Mouse (Mus musculus) lung, embryonic 14.5 days (tissue): ENCODE results near the gene Timm13. TPM values are rescaled to one million over a fixed set of nuclear protein-coding genes. Genes with fewer than 3 reads are reported as not detected.

Experiments used
- ATAC-seq: fragments of 200-750 bp; cut with Nextera tagmentation; 2 replicates; pipeline ENCODE4 v1.8.0; 2017; ENCODE audit warnings: mild to moderate bottlenecking, moderate TSS enrichment, moderate library complexity; ENCODE audit not compliant: insufficient read depth
- DNase-seq: peaks from one replicate; pipeline ENCODE4 v3.0.0-alpha.2; 2015
- H3K27ac ChIP-seq: fragments of 300-500 bp; sonication (generic); 2 replicates; pipeline ENCODE4 v1.5.1; 2014; ENCODE audit warnings: low read depth, mild to moderate bottlenecking, moderate library complexity
- H3K27me3 ChIP-seq: fragments of 300-500 bp; sonication (generic); 2 replicates; pipeline ENCODE4 v1.6.1; 2014; ENCODE audit warnings: low read length, control low read depth; ENCODE audit not compliant: insufficient read depth
- H3K36me3 ChIP-seq: fragments of 300-500 bp; sonication (generic); 2 replicates; pipeline ENCODE4 v1.6.1; 2014; ENCODE audit warnings: control low read depth; ENCODE audit not compliant: insufficient read depth
- H3K4me1 ChIP-seq: fragments of 300-500 bp; sonication (generic); 2 replicates; pipeline ENCODE4 v1.6.1; 2014; ENCODE audit warnings: antibody characterized with exemption, control low read depth; ENCODE audit not compliant: insufficient read depth
- H3K4me2 ChIP-seq: fragments of 300-500 bp; sonication (generic); 2 replicates; pipeline ENCODE4 v1.6.1; 2014; ENCODE audit warnings: mild to moderate bottlenecking
- H3K4me3 ChIP-seq: fragments of 300-500 bp; sonication (generic); 2 replicates; pipeline ENCODE4 v1.5.1; 2014; ENCODE audit warnings: low read depth, low read length
- H3K9ac ChIP-seq: fragments of 300-500 bp; sonication (generic); 2 replicates; pipeline ENCODE4 v1.6.1; 2014
- H3K9me3 ChIP-seq: fragments of 300-500 bp; sonication (generic); 2 replicates; pipeline ENCODE4 v1.6.1; 2016; ENCODE audit warnings: low read depth, low read length, control low read depth
- CTCF ChIP-seq: IDR thresholded peaks from 2 replicates; pipeline ENCODE4 v1.5.1; 2016; ENCODE audit warnings: antibody characterized with exemption, low read depth
- WGBS: fragments of 180-500 bp; shearing (Covaris S2); extraction: QIAGEN DNeasy Blood & Tissue Kit; methylation state at CpG from one replicate; pipeline ENCODE4 v1.1.7; 2014; 5-methylcytosine and 5-hydroxymethylcytosine counted together
- polyA plus RNA-seq: library from polyadenylated mRNA; unstranded; fragments of >200 nt; fragmentation: Nextera tagmentation; extraction: Ambion mirVana; gene quantifications from 2 replicates; pipeline ENCODE4 v1.2.1, GENCODE M21; 2014

Gene Timm13
- polyA plus RNA-seq, 1 experiment from 2014 or later = 321 TPM

- H3K36me3 ChIP-seq = peaks cover 75% of the 10 kb centered on the region
- no peaks in the 10 kb centered on the region for H3K27me3 ChIP-seq
- no peak for TF ChIP-seq CTCF
- 92% methylated on average over 10 of the region's 10 CpGs for WGBS
- H3K9me3 ChIP-seq = no peaks in the 10 kb centered on the region
- no peak for ATAC-seq
- DNase-seq = no peak
- H3K4me1 ChIP-seq = peaks cover 3% of the 10 kb centered on the region; the same call in 1 of the 2 replicates
- H3K4me3 ChIP-seq = no peak overlapping the region
- no peak overlapping the region for H3K4me2 ChIP-seq
- no peak overlapping the region for H3K27ac ChIP-seq
- H3K9ac ChIP-seq = no peak overlapping the region
These were observed 2.5 kb upstream of the Timm13 start for GRCm38 (mm10) chr10:80903282-80903681.

- TF ChIP-seq CTCF = no peak
- no peaks in the 10 kb centered on the region for H3K27me3 ChIP-seq
- no peak overlapping the region for H3K9ac ChIP-seq
- H3K27ac ChIP-seq = no peak overlapping the region
- DNase-seq (no peak), ATAC-seq (no peak)
- no peak overlapping the region for H3K4me3 ChIP-seq
- WGBS = 90% methylated on average over 9 of the region's 9 CpGs
- no peaks in the 10 kb centered on the region for H3K9me3 ChIP-seq
- peaks cover 67% of the 10 kb centered on the region for H3K36me3 ChIP-seq
- no peak overlapping the region for H3K4me2 ChIP-seq
- H3K4me1 ChIP-seq = peaks cover 8% of the 10 kb centered on the region
These were observed 1.6 kb upstream of the Timm13 start for GRCm38 (mm10) chr10:80902273-80902940.

- Histone ChIP-seq H3K36me3 (peaks cover 65% of the 10 kb centered on the region), H3K9me3 (no peaks in the 10 kb centered on the region), H3K27me3 (no peaks in the 10 kb centered on the region), H3K9ac (peak overlapping the region; percentile 20; the same call in 1 of the 2 replicates), H3K27ac (peak overlapping the region; percentile 32; the same call in 1 of the 2 replicates), H3K4me1 (peaks cover 8% of the 10 kb centered on the region), H3K4me3 (no peak overlapping the region), H3K4me2 (peak overlapping the region; percentile 45)
- no peak for ATAC-seq
- WGBS = 81% methylated on average over 19 of the region's 19 CpGs
- peak; percentile 7 for DNase-seq
- TF ChIP-seq CTCF = no peak
These were observed 872 bp upstream of the Timm13 start for GRCm38 (mm10) chr10:80901409-80902272.

- WGBS = 14% methylated on average over 25 of the region's 25 CpGs
- Histone ChIP-seq H3K4me1 (peaks cover 8% of the 10 kb centered on the region), H3K4me3 (peak overlapping the region; percentile 91), H3K36me3 (peaks cover 47% of the 10 kb centered on the region), H3K27ac (no peak overlapping the region; the same call in 1 of the 2 replicates), H3K27me3 (no peaks in the 10 kb centered on the region), H3K4me2 (peak overlapping the region; percentile 80), H3K9me3 (no peaks in the 10 kb centered on the region), H3K9ac (peak overlapping the region; percentile 77)
- ATAC-seq = no peak
- TF ChIP-seq CTCF = no peak
- no peak for DNase-seq
These were observed 1.0 kb downstream of the Timm13 start for GRCm38 (mm10) chr10:80899591-80900317.

GRCm38 (mm10) chr10:80899074-80899473, 1.7 kb downstream of the Timm13 start:
- 82% methylated on average over 8 of the region's 8 CpGs for WGBS
- Histone ChIP-seq H3K4me2 (peak overlapping the region; percentile 80), H3K4me1 (peaks cover 8% of the 10 kb centered on the region), H3K27ac (no peak overlapping the region), H3K9me3 (no peaks in the 10 kb centered on the region), H3K36me3 (peaks cover 40% of the 10 kb centered on the region), H3K27me3 (no peaks in the 10 kb centered on the region), H3K4me3 (peak overlapping the region; percentile 91), H3K9ac (no peak overlapping the region)
- no peak for TF ChIP-seq CTCF
- ATAC-seq (no peak), DNase-seq (no peak)

GRCm38 (mm10) chr10:80897861-80898510, 2.8 kb downstream of the Timm13 start:
- ATAC-seq = no peak
- Histone ChIP-seq H3K4me3 (0 out of 2 replicates have a peak overlapping the region, but pooled peaks have one; percentile 15), H3K9me3 (no peaks in the 10 kb centered on the region), H3K9ac (no peak overlapping the region; the same call in 1 of the 2 replicates), H3K27me3 (no peaks in the 10 kb centered on the region), H3K4me2 (peak overlapping the region; percentile 40; the same call in 1 of the 2 replicates), H3K36me3 (peaks cover 29% of the 10 kb centered on the region), H3K4me1 (peaks cover 8% of the 10 kb centered on the region), H3K27ac (no peak overlapping the region)
- DNase-seq = peak; percentile 37
- TF ChIP-seq CTCF = no peak
- WGBS = 29% methylated on average over 41 of the region's 41 CpGs
